In the genomic region with DNA sequence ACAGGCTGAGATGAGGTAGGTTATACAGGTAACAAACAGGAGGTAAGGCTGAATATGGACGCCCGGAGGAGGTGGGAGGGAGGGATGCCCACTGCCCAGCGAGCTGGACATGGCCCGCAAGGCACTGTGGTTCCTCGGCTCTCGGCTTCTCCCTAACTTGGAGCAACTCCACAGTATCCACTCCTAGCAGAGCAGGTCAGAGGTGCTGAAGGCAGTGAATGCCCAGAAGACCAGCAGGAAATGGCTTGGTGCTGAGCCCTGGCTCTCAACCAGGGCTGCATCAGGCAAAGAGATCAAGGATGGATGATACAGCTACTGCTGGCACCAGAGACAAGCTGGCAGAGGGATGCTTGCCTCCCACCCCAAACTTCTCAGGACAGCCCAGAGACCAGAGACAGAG, we compare ENCODE assay signal across 8 mouse cellular contexts. TPM values are rescaled to one million over a fixed set of nuclear protein-coding genes. Genes with fewer than 3 reads are reported as not detected.
A peak's percentile ranks its signal among the peaks of the same experiment; 100 is the strongest.
DNase-seq lines count a peak whose midpoint lies in the region; ATAC-seq and TF ChIP-seq lines count a peak whose summit lies in the region.

No protein-coding gene starts in this region.

- WGBS in lung, embryonic 15.5 days = 65% methylated on average over 6 of the region's 6 CpGs
- WGBS in lung, adult 2 months = 43% methylated on average over 6 of the region's 6 CpGs
- 68% methylated on average over 6 of the region's 6 CpGs for WGBS in hindbrain, embryonic 16.5 days

- no peaks in the 10 kb centered on the region for H3K27me3 ChIP-seq in lung, embryonic 15.5 days
- H3K27me3 ChIP-seq in hindbrain, embryonic 16.5 days (replicated peaks; ENCODE audit: control insufficient read depth, insufficient read depth, low read length) = no peaks in the 10 kb centered on the region
- H3K27me3 ChIP-seq in myocyte (ENCODE audit: control insufficient read depth, insufficient read depth, insufficient read length) = no peaks in the 10 kb centered on the region

- H3K36me3 ChIP-seq in lung, embryonic 15.5 days = no peaks in the 10 kb centered on the region
- H3K36me3 ChIP-seq in hindbrain, embryonic 16.5 days (ENCODE audit: control insufficient read depth, insufficient read depth, low read length) = no peaks in the 10 kb centered on the region
- H3K36me3 ChIP-seq in myocyte (ENCODE audit: control insufficient read depth, insufficient read depth) = no peaks in the 10 kb centered on the region

- H3K4me2 ChIP-seq in lung, embryonic 15.5 days = 0 out of 2 replicates have a peak overlapping the region, but pooled peaks have one; percentile 33
- peak overlapping the region; percentile 44; the same call in 1 of the 2 replicates for H3K4me2 ChIP-seq in hindbrain, embryonic 16.5 days (ENCODE audit: low read length)
- peak overlapping the region; percentile 53 for H3K4me2 ChIP-seq in myocyte (ENCODE audit: low read depth)

- ATAC-seq in lung, embryonic 15.5 days (ENCODE audit: borderline replicate concordance, extremely low read depth, low FRiP score, low TSS enrichment) = no peak
- peak; percentile 18; the same call in 1 of the 2 replicates for ATAC-seq in hindbrain, embryonic 16.5 days

- peak; percentile 51 for DNase-seq in adrenal gland, postnatal 10 days
- DNase-seq in adrenal gland, adult 18-20 months (ENCODE audit: low spot score in 2 of 2) = no peak
- DNase-seq in lung, adult 2 months = no peak
- no peak for DNase-seq in urinary bladder, adult 2 months (ENCODE audit: low spot score)
- no peak for DNase-seq in B cell, adult 2 months

- H3K4me1 ChIP-seq in lung, embryonic 15.5 days = peaks cover 67% of the 10 kb centered on the region
- peaks cover 51% of the 10 kb centered on the region for H3K4me1 ChIP-seq in lung, adult 2 months (ENCODE audit: control insufficient read depth, insufficient read depth, low read length)
- peaks cover 19% of the 10 kb centered on the region for H3K4me1 ChIP-seq in hindbrain, embryonic 16.5 days (ENCODE audit: control insufficient read depth, insufficient read depth, low read depth, low read length)

- H3K4me3 ChIP-seq in lung, embryonic 15.5 days = no peak overlapping the region
- no peak overlapping the region for H3K4me3 ChIP-seq in lung, adult 2 months (replicated peaks; ENCODE audit: extremely low read depth, low read depth, low read length)
- no peak overlapping the region for H3K4me3 ChIP-seq in hindbrain, embryonic 16.5 days (ENCODE audit: low read length)
- H3K4me3 ChIP-seq in myocyte = no peak overlapping the region

- peaks cover 84% of the 10 kb centered on the region for H3K79me2 ChIP-seq in myocyte (ENCODE audit: control insufficient read depth, insufficient read depth)

- no peak for TF ChIP-seq POLR2A in lung, adult 2 months (IDR thresholded peaks at IDR 0.05; ENCODE audit: borderline replicate concordance, extremely low read depth, low read depth, low read length)
- TF ChIP-seq POLR2A in myocyte (IDR thresholded peaks at IDR 0.05; ENCODE audit: insufficient read length, low read depth) = no peak

- H3K27ac ChIP-seq in lung, embryonic 15.5 days = peak overlapping the region; percentile 85; the same call in 1 of the 2 replicates
- peak overlapping the region; percentile 54 for H3K27ac ChIP-seq in hindbrain, embryonic 16.5 days (ENCODE audit: low read depth, low read length)

- no peak overlapping the region for H3ac ChIP-seq in myocyte (ENCODE audit: control insufficient read depth, insufficient read length)

- H3K9me3 ChIP-seq in lung, embryonic 15.5 days = no peaks in the 10 kb centered on the region
- no peaks in the 10 kb centered on the region for H3K9me3 ChIP-seq in hindbrain, embryonic 16.5 days (ENCODE audit: control insufficient read depth, low read length)

- no peak for TF ChIP-seq CTCF in lung, adult 2 months (IDR thresholded peaks at IDR 0.05; ENCODE audit: insufficient read depth, low read length)

- H3K9ac ChIP-seq in lung, embryonic 15.5 days = no peak overlapping the region
- peak overlapping the region; percentile 17; the same call in 1 of the 2 replicates for H3K9ac ChIP-seq in hindbrain, embryonic 16.5 days (ENCODE audit: low read depth, low read length)

TF ChIP-seq in myocyte, 11 proteins besides CTCF, POLR2A, EP300 and RAD21:
- TF ChIP-seq CEBPB (IDR thresholded peaks at IDR 0.05; ENCODE audit: insufficient read depth, poor library complexity, severe bottlenecking) = no peak
- no peak for TF ChIP-seq MYOD1 (IDR thresholded peaks at IDR 0.05; ENCODE audit: control insufficient read depth in 1 of 3, insufficient read length in 2 of 3, low read depth in 2 of 3)
- no peak for TF ChIP-seq USF1 (IDR thresholded peaks at IDR 0.05; ENCODE audit: low read depth)
- no peak for TF ChIP-seq REST (IDR thresholded peaks at IDR 0.05; ENCODE audit: insufficient read depth, insufficient read length)
- no peak for TF ChIP-seq TCF12 (IDR thresholded peaks at IDR 0.05; ENCODE audit: insufficient read depth, poor library complexity, severe bottlenecking)

RNA-seq across cellular contexts. Expression of a gene that starts 26.6 kb away (rescaled TPM):
- total RNA-seq in adrenal gland, postnatal 10 days (2021) = 10 to 100 TPM; 31.5 to 41.5 TPM
- 10 to 100 TPM; 14.1 to 28.4 TPM for total RNA-seq in adrenal gland, adult 18-20 months (2021)
- polyA plus RNA-seq in lung, embryonic 15.5 days (2015; fragmentation: Nextera tagmentation; extraction: Ambion mirVana) = 18.7 and 23.4 TPM in 2 replicates
- polyA plus RNA-seq in lung, adult 2 months (2012; rRNA removed) = 192 and 213 TPM in 2 replicates
- 1.7 and 3.5 TPM in 2 replicates for polyA plus RNA-seq in hindbrain, embryonic 16.5 days (2015; fragmentation: Nextera tagmentation; extraction: Ambion mirVana)
- 156 TPM for polyA plus RNA-seq in myocyte (2012; fragmentation: generic; extraction: Trizol)
- 68.9 and 70.9 TPM in 2 replicates for polyA plus RNA-seq in urinary bladder, adult 2 months (2012; rRNA removed)

RNA-seq across cellular contexts. Expression of a gene that starts 43.3 kb away (rescaled TPM):
- total RNA-seq in adrenal gland, postnatal 10 days (2021) = 10 to 100 TPM; 17.2 to 20.7 TPM
- 1 to 10 TPM; 4.7 to 4.9 TPM for total RNA-seq in adrenal gland, adult 18-20 months (2021)
- polyA plus RNA-seq in lung, embryonic 15.5 days (2015; fragmentation: Nextera tagmentation; extraction: Ambion mirVana) = 42.7 and 44.9 TPM in 2 replicates
- 11.7 and 12.2 TPM in 2 replicates for polyA plus RNA-seq in lung, adult 2 months (2012; rRNA removed)
- polyA plus RNA-seq in hindbrain, embryonic 16.5 days (2015; fragmentation: Nextera tagmentation; extraction: Ambion mirVana) = 8.0 and 11.4 TPM in 2 replicates
- 19.7 TPM for polyA plus RNA-seq in myocyte (2012; fragmentation: generic; extraction: Trizol)
- 6.6 and 9.9 TPM in 2 replicates for polyA plus RNA-seq in urinary bladder, adult 2 months (2012; rRNA removed)

RNA-seq across cellular contexts. Expression of a gene that starts 48.6 kb away (rescaled TPM):
- 10 to 100 TPM; 21.2 to 21.4 TPM for total RNA-seq in adrenal gland, postnatal 10 days (2021)
- 10 to 100 TPM; 20.8 to 24.2 TPM for total RNA-seq in adrenal gland, adult 18-20 months (2021)
- polyA plus RNA-seq in lung, embryonic 15.5 days (2015; fragmentation: Nextera tagmentation; extraction: Ambion mirVana) = 38.3 and 46.8 TPM in 2 replicates
- 28.6 and 30.6 TPM in 2 replicates for polyA plus RNA-seq in lung, adult 2 months (2012; rRNA removed)
- 78.5 and 85.1 TPM in 2 replicates for polyA plus RNA-seq in hindbrain, embryonic 16.5 days (2015; fragmentation: Nextera tagmentation; extraction: Ambion mirVana)
- polyA plus RNA-seq in myocyte (2012; fragmentation: generic; extraction: Trizol) = 31.5 TPM
- 27.6 and 33.1 TPM in 2 replicates for polyA plus RNA-seq in urinary bladder, adult 2 months (2012; rRNA removed)

RNA-seq across cellular contexts. Expression of a gene that starts 48.6 kb away (rescaled TPM):
- total RNA-seq in adrenal gland, postnatal 10 days (2021) = 10 to 100 TPM; 40.4 to 42.0 TPM
- total RNA-seq in adrenal gland, adult 18-20 months (2021) = 10 to 100 TPM; 39.1 to 66.6 TPM
- 40.5 and 43.9 TPM in 2 replicates for polyA plus RNA-seq in lung, embryonic 15.5 days (2015; fragmentation: Nextera tagmentation; extraction: Ambion mirVana)
- polyA plus RNA-seq in lung, adult 2 months (2012; rRNA removed) = 83.8 and 93.2 TPM in 2 replicates
- polyA plus RNA-seq in hindbrain, embryonic 16.5 days (2015; fragmentation: Nextera tagmentation; extraction: Ambion mirVana) = 30.9 and 32.5 TPM in 2 replicates
- 36.3 TPM for polyA plus RNA-seq in myocyte (2012; fragmentation: generic; extraction: Trizol)
- polyA plus RNA-seq in urinary bladder, adult 2 months (2012; rRNA removed) = 61.1 and 64.7 TPM in 2 replicates

RNA-seq across cellular contexts. Expression of a gene that starts 52.2 kb away (rescaled TPM):
- 10 to 100 TPM; 67.5 to 72.3 TPM for total RNA-seq in adrenal gland, postnatal 10 days (2021)
- total RNA-seq in adrenal gland, adult 18-20 months (2021) = 10 to 100 TPM; 71.3 to 71.7 TPM
- polyA plus RNA-seq in lung, embryonic 15.5 days (2015; fragmentation: Nextera tagmentation; extraction: Ambion mirVana) = 314 and 327 TPM in 2 replicates
- polyA plus RNA-seq in lung, adult 2 months (2012; rRNA removed) = 108 and 109 TPM in 2 replicates
- 202 and 203 TPM in 2 replicates for polyA plus RNA-seq in hindbrain, embryonic 16.5 days (2015; fragmentation: Nextera tagmentation; extraction: Ambion mirVana)
- 261 TPM for polyA plus RNA-seq in myocyte (2012; fragmentation: generic; extraction: Trizol)
- polyA plus RNA-seq in urinary bladder, adult 2 months (2012; rRNA removed) = 88.1 and 93.0 TPM in 2 replicates
